Mouse (Mus musculus) liver, embryonic 13.5 days (tissue): ENCODE data around the gene Sh3bp4. TPM values are rescaled to one million over a fixed set of nuclear protein-coding genes. Genes with fewer than 3 reads are reported as not detected.

Experiments used
- ATAC-seq: fragments of 200-750 bp; cut with Nextera tagmentation; 2 replicates; pipeline ENCODE4 v1.8.0; 2017; ENCODE audit warnings: low read depth, mild to moderate bottlenecking, moderate number of reproducible peaks, moderate library complexity
- DNase-seq: peaks from one replicate; pipeline ENCODE4 v3.0.0; 2022
- H3K27ac ChIP-seq: fragments of 300-500 bp; sonication (generic); 2 replicates; pipeline ENCODE4 v1.5.1; 2015; ENCODE audit warnings: moderate library complexity, mild to moderate bottlenecking, inconsistent platforms
- H3K27me3 ChIP-seq: fragments of 300-500 bp; sonication (generic); 2 replicates; pipeline ENCODE4 v1.6.1; 2015; ENCODE audit warnings: mild to moderate bottlenecking, inconsistent platforms
- H3K36me3 ChIP-seq: fragments of 300-500 bp; sonication (generic); 2 replicates; pipeline ENCODE4 v1.6.1; 2015; ENCODE audit warnings: mild to moderate bottlenecking, inconsistent platforms
- H3K4me1 ChIP-seq: fragments of 300-500 bp; sonication (generic); replicated peaks from 2 replicates; pipeline ENCODE4 v1.6.1; 2015; ENCODE audit warnings: inconsistent platforms
- H3K4me2 ChIP-seq: fragments of 300-500 bp; sonication (generic); 2 replicates; pipeline ENCODE4 v1.6.1; 2015; ENCODE audit warnings: inconsistent platforms, mild to moderate bottlenecking, moderate library complexity
- H3K4me3 ChIP-seq: fragments of 300-500 bp; sonication (generic); replicated peaks from 2 replicates; pipeline ENCODE4 v1.5.1; 2015; ENCODE audit warnings: mild to moderate bottlenecking, inconsistent platforms
- H3K9ac ChIP-seq: fragments of 300-500 bp; sonication (generic); 2 replicates; pipeline ENCODE4 v1.6.1; 2015; ENCODE audit warnings: mild to moderate bottlenecking, inconsistent platforms
- H3K9me3 ChIP-seq: fragments of 300-500 bp; sonication (generic); replicated peaks from 2 replicates; pipeline ENCODE4 v1.6.1; 2016; ENCODE audit warnings: inconsistent platforms
- WGBS: fragments of 180-500 bp; shearing (Covaris S2); methylation state at CpG from one replicate; pipeline ENCODE4 v1.1.7; 2015; ENCODE audit not compliant: insufficient replicate concordance; 5-methylcytosine and 5-hydroxymethylcytosine counted together
- polyA plus RNA-seq: library from polyadenylated mRNA; unstranded; fragments of >200 nt; fragmentation: Nextera tagmentation; extraction: Ambion mirVana; gene quantifications from 2 replicates; pipeline ENCODE4 v1.2.1, GENCODE M21; 2015

Sh3bp4 gene
- polyA plus RNA-seq, 1 experiment from 2014 or later = 0.81 TPM

GRCm38 (mm10) chr1:89164685-89165084 lies 94.5 kb downstream of the Sh3bp4 start:
- DNase-seq (no peak), ATAC-seq (no peak)
- Histone ChIP-seq H3K9ac (no peak overlapping the region), H3K27me3 (no peaks in the 10 kb centered on the region), H3K4me3 (no peak overlapping the region), H3K4me2 (no peak overlapping the region), H3K9me3 (no peaks in the 10 kb centered on the region), H3K4me1 (no peaks in the 10 kb centered on the region), H3K27ac (no peak overlapping the region), H3K36me3 (no peaks in the 10 kb centered on the region)
- WGBS = 57% methylated on average over 7 of the region's 7 CpGs

DNA sequence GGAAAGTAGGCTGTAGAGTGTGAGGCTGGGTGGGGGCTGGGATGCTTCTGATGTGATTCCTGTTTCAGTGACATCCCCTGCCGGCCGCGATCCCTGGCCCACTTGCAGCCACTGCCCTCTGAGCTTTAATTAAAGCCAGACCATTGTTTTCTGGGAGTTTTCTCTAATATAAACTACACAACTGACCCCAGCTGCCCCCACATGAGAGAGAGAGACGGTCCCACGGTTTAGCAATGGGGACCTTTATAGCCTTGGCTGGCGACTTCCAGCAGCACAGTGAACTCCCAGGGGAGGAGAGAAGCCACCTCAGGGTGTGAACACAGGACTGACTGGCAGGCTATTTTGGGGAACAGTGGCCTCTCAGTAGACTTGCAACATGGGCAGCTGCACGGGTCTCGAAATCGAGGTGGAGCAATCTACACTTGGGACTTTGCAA lies 96.6 kb downstream of the Sh3bp4 start:
- no peak overlapping the region for H3K4me2 ChIP-seq
- DNase-seq (no peak), ATAC-seq (no peak)
- no peaks in the 10 kb centered on the region for H3K27me3 ChIP-seq
- no peak overlapping the region for H3K4me3 ChIP-seq
- H3K27ac ChIP-seq = no peak overlapping the region
- H3K4me1 ChIP-seq = no peaks in the 10 kb centered on the region
- H3K36me3 ChIP-seq = no peaks in the 10 kb centered on the region
- H3K9me3 ChIP-seq = no peaks in the 10 kb centered on the region
- WGBS = 54% methylated on average over 9 of the region's 9 CpGs
- no peak overlapping the region for H3K9ac ChIP-seq

DNA sequence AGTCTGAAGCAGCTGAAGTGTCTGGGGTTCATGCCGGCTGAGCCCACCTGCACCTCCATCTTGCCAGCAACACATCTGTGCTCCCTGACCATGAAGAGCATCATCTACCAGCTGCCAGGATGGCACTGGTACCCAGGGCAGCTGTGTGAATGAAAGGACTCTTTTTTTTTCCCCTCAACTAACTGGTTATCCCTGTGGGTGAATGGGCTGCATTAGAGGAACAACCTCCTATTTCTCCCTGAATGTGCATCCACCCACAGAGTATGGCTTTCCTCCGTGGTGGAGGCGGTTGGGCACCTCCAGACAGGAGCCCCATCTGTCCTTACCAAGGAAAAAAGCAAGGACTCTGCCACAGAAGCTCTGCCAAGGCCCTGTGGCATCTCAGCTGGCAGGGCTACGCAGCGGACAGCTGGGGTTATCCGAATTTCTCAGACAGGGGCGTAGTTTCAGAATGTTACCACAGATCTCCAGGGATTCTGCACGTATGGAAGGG lies 101.1 kb downstream of the Sh3bp4 start:
- Histone ChIP-seq H3K27me3 (no peaks in the 10 kb centered on the region), H3K4me3 (no peak overlapping the region), H3K9me3 (no peaks in the 10 kb centered on the region), H3K4me2 (no peak overlapping the region), H3K27ac (no peak overlapping the region), H3K9ac (no peak overlapping the region), H3K36me3 (no peaks in the 10 kb centered on the region), H3K4me1 (no peaks in the 10 kb centered on the region)
- WGBS = 72% methylated on average over 8 of the region's 8 CpGs
- ATAC-seq (no peak), DNase-seq (no peak)

DNA sequence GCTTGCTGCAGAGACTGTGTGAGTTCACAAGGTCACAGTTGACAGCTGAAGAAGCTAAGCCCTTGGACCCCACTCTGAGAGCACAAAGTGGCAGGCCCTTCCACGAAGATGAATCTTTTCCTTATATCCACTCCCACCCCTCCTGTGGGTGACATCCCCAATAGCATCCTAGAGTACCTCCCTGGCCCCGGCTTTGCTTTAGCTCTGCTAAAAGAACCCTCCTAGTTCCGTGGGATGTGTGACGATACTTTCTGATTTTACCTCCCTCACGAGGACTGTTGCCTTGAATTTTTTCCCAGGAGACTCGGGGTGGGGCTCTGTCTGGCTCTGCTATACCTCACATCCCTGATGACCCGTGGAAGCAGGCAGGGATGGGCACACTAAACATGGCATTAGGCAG lies 104.4 kb downstream of the Sh3bp4 start:
- Histone ChIP-seq H3K9me3 (no peaks in the 10 kb centered on the region), H3K4me1 (no peaks in the 10 kb centered on the region), H3K27me3 (no peaks in the 10 kb centered on the region), H3K9ac (no peak overlapping the region), H3K36me3 (no peaks in the 10 kb centered on the region), H3K4me2 (no peak overlapping the region), H3K27ac (no peak overlapping the region), H3K4me3 (no peak overlapping the region)
- no peak for ATAC-seq
- 52% methylated on average over 7 of the region's 7 CpGs for WGBS
- DNase-seq = no peak

DNA sequence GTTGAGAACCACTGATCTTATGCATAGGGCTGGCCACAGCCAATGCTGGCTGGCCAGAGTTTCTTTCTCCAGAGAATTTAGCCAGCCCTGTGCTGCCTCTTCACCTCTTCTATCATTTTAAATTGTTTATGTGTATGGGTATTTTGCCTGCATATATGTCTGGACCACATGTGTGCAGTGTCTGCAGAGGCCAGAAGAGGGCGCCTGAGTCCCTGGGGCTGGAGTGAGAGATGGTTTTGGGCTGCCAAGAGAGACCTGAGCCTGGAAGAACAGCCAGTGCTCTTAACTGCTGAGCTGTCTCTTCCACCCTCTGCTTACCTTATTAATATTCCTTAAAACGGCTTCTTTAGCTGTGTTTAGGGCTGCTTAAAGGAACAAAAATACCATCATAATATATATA lies 105.1 kb downstream of the Sh3bp4 start:
- WGBS = 26% methylated on average over 2 of the region's 2 CpGs
- Histone ChIP-seq H3K4me3 (no peak overlapping the region), H3K9me3 (no peaks in the 10 kb centered on the region), H3K4me1 (no peaks in the 10 kb centered on the region), H3K36me3 (no peaks in the 10 kb centered on the region), H3K4me2 (no peak overlapping the region), H3K27me3 (no peaks in the 10 kb centered on the region), H3K9ac (no peak overlapping the region), H3K27ac (no peak overlapping the region)
- ATAC-seq (no peak), DNase-seq (no peak)

DNA sequence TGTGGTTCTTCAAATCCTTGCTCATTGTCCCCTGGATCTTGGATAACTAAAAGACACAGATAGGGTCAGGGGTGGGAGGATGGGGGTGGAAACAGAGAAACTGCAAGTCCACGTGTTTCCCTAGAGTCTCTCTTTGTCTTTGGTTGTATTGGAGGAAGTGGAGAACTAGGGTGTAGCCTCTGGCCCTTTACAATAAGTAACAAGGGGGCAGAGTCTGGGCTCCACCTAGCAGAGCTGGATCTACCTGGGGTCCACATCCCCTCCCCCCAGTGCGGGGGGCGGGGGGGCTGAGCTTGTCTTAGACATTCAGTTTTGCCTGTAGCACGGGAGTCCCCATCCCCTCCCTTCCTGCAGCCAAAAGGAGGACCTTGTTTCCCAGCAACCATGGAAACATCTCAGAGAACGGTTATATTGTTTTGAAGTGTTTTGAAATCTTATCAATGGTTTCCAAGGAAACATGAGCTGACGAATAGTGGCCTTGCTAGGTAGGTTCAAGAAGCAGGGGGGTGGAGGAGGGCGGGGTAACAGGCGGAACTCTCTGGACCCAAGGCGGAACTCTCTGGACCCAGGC lies 113.1 kb downstream of the Sh3bp4 start:
- no peak overlapping the region for H3K4me2 ChIP-seq
- DNase-seq = no peak
- H3K4me3 ChIP-seq = no peak overlapping the region
- WGBS = 20% methylated on average over 9 of the region's 9 CpGs
- H3K27me3 ChIP-seq = no peaks in the 10 kb centered on the region
- H3K27ac ChIP-seq = no peak overlapping the region
- H3K4me1 ChIP-seq = no peaks in the 10 kb centered on the region
- H3K9me3 ChIP-seq = no peaks in the 10 kb centered on the region
- H3K9ac ChIP-seq = no peak overlapping the region
- no peaks in the 10 kb centered on the region for H3K36me3 ChIP-seq
- ATAC-seq = no peak

DNA sequence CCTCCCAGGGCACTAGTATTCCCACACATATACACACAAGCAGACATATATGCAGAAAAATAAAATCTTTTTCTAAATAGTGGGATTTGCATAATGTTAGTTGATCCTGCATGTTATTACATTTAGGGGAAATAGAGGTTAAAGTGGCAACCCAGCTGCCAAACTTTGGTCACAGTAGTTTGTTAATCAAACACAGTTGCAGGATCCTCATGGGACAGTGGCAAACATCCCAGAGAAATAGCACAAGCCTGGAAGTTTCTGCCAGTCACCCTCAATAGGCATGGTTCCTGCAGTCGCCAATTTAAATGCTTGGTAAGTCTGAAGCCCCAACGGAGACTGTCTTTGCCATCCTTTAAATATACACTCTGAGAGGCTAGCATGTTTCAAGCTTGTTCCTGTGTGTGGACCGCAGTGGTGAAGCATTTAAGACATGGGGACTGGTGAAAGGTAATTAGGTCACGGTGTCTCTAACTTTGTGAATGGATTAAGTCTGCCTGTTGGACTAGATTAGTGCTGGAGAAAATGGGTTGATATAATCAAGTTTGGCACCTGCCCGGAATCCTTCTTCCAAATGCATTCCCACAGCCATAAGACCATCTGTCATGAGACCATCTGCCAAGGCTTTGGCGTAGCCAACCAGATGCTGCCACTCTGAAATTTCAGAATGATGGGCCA lies 114.0 kb downstream of the Sh3bp4 start:
- Histone ChIP-seq H3K36me3 (no peaks in the 10 kb centered on the region), H3K27ac (no peak overlapping the region), H3K9ac (no peak overlapping the region), H3K4me3 (no peak overlapping the region), H3K27me3 (no peaks in the 10 kb centered on the region), H3K9me3 (no peaks in the 10 kb centered on the region), H3K4me1 (no peaks in the 10 kb centered on the region), H3K4me2 (no peak overlapping the region)
- DNase-seq (no peak), ATAC-seq (no peak)
- 72% methylated on average over 6 of the region's 6 CpGs for WGBS

DNA sequence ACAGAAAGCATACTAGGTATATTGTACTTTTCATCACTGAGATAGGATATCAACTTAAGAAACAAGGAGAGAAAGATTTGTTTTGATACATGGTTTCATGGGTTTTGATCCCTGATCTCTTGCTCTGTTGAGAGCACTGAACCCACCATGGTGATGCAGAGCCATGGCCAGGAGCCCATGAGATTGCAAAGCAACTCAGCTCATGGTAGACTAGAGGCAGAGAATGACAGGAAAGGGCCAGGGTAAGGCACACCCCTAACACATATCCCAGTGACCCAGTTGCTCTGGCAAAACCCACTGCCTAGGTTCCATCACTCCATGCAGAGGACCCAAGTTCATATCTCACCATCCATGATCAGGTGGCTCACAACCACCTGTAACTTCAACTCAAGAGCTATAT lies 114.6 kb downstream of the Sh3bp4 start:
- H3K27me3 ChIP-seq = no peaks in the 10 kb centered on the region
- H3K9me3 ChIP-seq = no peaks in the 10 kb centered on the region
- no peak for ATAC-seq
- no peak overlapping the region for H3K9ac ChIP-seq
- H3K4me1 ChIP-seq = no peaks in the 10 kb centered on the region
- no peak overlapping the region for H3K27ac ChIP-seq
- no peak overlapping the region for H3K4me2 ChIP-seq
- no peak overlapping the region for H3K4me3 ChIP-seq
- H3K36me3 ChIP-seq = no peaks in the 10 kb centered on the region
- DNase-seq = no peak

- no peak overlapping the region for H3K4me2 ChIP-seq
- 78% methylated on average over 7 of the region's 7 CpGs for WGBS
- H3K4me3 ChIP-seq = no peak overlapping the region
- no peak overlapping the region for H3K9ac ChIP-seq
- no peaks in the 10 kb centered on the region for H3K36me3 ChIP-seq
- no peaks in the 10 kb centered on the region for H3K27me3 ChIP-seq
- DNase-seq (no peak), ATAC-seq (no peak)
- no peaks in the 10 kb centered on the region for H3K4me1 ChIP-seq
- no peaks in the 10 kb centered on the region for H3K9me3 ChIP-seq
- H3K27ac ChIP-seq = no peak overlapping the region
These were observed 117.2 kb downstream of the Sh3bp4 start for GRCm38 (mm10) chr1:89187441-89187840.

DNA sequence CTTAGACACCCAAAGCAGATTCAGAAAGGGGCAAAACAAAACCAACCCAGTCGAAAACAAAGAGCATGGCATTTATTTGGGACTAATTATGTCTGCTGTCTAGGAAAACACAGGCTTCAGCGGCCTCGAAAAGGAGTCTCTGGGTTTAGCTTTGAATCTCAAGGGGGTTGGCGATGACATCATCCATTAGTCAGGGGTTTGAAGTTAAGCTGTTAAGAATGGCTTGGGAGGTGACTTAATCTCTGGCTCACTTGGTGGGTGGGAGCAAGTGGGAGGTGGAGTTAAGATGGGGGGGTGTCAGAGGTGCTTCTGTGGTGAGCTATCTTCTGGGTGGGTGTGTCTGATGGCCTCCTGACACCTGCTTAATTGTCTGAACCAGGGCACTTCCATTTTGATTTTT lies 117.9 kb downstream of the Sh3bp4 start:
- ATAC-seq (no peak), DNase-seq (no peak)
- no peak overlapping the region for H3K4me2 ChIP-seq
- H3K36me3 ChIP-seq = no peaks in the 10 kb centered on the region
- H3K9ac ChIP-seq = no peak overlapping the region
- no peak overlapping the region for H3K27ac ChIP-seq
- no peak overlapping the region for H3K4me3 ChIP-seq
- WGBS = 56% methylated on average over 4 of the region's 4 CpGs
- no peaks in the 10 kb centered on the region for H3K27me3 ChIP-seq
- no peaks in the 10 kb centered on the region for H3K4me1 ChIP-seq
- no peaks in the 10 kb centered on the region for H3K9me3 ChIP-seq

DNA sequence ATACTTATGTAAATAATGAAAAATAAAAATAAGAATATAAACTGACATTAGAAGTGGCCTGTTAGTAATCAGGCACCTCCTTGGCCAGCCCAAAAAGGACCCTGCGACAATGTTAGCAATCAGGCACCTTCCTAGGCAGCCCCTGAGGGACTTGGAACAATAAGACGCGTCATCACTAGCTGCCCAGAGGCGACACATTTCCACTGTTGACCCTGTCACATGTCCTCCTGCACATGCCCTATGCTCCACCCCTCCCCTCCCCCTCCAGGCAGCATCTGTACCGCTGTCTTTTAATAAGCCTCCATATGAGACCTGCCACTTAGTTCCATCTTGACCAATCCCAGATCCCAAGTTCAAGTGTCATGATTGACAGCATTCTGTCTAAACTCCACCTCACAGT lies 119.0 kb downstream of the Sh3bp4 start:
- H3K27me3 ChIP-seq = no peaks in the 10 kb centered on the region
- no peaks in the 10 kb centered on the region for H3K36me3 ChIP-seq
- no peak overlapping the region for H3K9ac ChIP-seq
- WGBS = 63% methylated on average over 5 of the region's 5 CpGs
- no peak overlapping the region for H3K4me2 ChIP-seq
- no peaks in the 10 kb centered on the region for H3K4me1 ChIP-seq
- H3K4me3 ChIP-seq = no peak overlapping the region
- H3K9me3 ChIP-seq = no peaks in the 10 kb centered on the region
- no peak overlapping the region for H3K27ac ChIP-seq
- no peak for ATAC-seq
- no peak for DNase-seq

DNA sequence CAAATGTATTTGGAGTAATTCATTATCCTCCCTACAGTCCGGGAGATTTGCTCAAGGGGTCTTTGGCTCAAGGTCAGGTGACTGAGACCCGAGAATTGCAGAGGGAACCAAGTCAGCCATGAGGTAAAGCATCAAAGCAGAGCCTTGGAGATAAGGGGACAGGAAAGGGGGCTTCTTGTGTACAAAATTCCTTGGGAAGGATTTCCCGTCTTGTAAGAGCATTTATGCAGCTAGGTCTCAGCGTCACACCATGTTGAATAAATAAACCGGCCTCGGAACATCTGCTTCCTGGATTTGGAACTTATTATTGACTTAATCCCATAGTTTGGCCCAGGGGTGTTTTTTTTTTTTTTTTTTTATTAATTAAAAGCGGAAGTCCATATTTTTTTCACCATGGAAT lies 120.4 kb downstream of the Sh3bp4 start:
- no peak overlapping the region for H3K4me2 ChIP-seq
- no peak overlapping the region for H3K4me3 ChIP-seq
- no peak overlapping the region for H3K9ac ChIP-seq
- H3K4me1 ChIP-seq = no peaks in the 10 kb centered on the region
- ATAC-seq = no peak
- H3K36me3 ChIP-seq = no peaks in the 10 kb centered on the region
- no peak for DNase-seq
- no peaks in the 10 kb centered on the region for H3K9me3 ChIP-seq
- H3K27me3 ChIP-seq = no peaks in the 10 kb centered on the region
- H3K27ac ChIP-seq = no peak overlapping the region
- WGBS = 38% methylated on average over 7 of the region's 7 CpGs
